Mouse (Mus musculus): ENCODE results near the gene Mbtd1.

- TF ChIP-seq CTCF (IDR thresholded peaks at IDR 0.05; ENCODE audit: low read depth, low read length) (no peak), POLR2A (IDR thresholded peaks at IDR 0.05; ENCODE audit: extremely low read depth, insufficient read depth, low read length) (no peak)
These were observed 64.4 kb downstream of the Mbtd1 start for GRCm38 (mm10) chr11:93950045-93950444.

Data from liver, adult 2 months (tissue).